Mouse (Mus musculus) embryonic fibroblast, embryonic 13.5 days (primary cell): Measurements from ENCODE around the gene Hsd17b13.

ENCODE experiments used
- CTCF ChIP-seq: IDR thresholded peaks from 2 replicates; pipeline ENCODE4 v1.5.1; 2011; ENCODE audit warnings: mild to moderate bottlenecking, control low read depth, low read length, moderate library complexity, borderline replicate concordance; ENCODE audit not compliant: insufficient read depth
- POLR2A ChIP-seq: IDR thresholded peaks from 2 replicates; pipeline ENCODE4 v1.6.1; 2011; ENCODE audit warnings: low read depth, mild to moderate bottlenecking, control low read depth, low read length, moderate library complexity

DNA sequence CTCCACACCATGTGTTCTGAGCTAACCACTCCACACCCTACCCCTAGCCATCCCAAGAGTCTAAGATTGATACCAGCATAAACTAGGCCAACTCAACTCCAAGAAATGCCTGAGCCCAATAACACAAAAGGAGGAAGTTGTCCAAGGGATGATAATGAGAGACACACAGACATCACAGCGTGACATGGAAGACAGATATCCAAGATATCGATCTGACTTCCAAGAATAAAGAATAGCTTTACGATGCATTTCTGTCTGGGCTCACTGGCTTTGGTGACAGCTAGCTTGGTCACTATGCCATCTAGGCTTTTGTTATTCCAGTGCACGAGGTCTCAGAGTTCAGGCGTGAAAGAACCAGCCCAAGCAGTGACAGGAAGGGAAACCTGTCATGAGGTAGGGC is 6.2 kb downstream of the Hsd17b13 start:
- TF ChIP-seq POLR2A (no peak), CTCF (no peak)
